In genomic region chr8:3219921-3220411, GRCm38 (mm10) we compare ENCODE assay signal across 8 mouse cellular contexts. TPM values are rescaled to one million over a fixed set of nuclear protein-coding genes. Genes with fewer than 3 reads are reported as not detected.
DNase-seq lines count a peak whose midpoint lies in the region; ATAC-seq and TF ChIP-seq lines count a peak whose summit lies in the region.

No protein-coding gene starts in this region.

- H3K4me3 ChIP-seq in heart, embryonic 15.5 days: no peak overlapping the region
- no peak overlapping the region for H3K4me3 ChIP-seq in heart, embryonic 12.5 days
- H3K4me3 ChIP-seq in limb, embryonic 14.5 days (replicated peaks; ENCODE audit: low read length): no peak overlapping the region
- no peak overlapping the region for H3K4me3 ChIP-seq in stomach, embryonic 16.5 days (replicated peaks; ENCODE audit: low read length)

- 83% methylated on average over 12 of the region's 12 CpGs for WGBS in heart, embryonic 15.5 days
- WGBS in heart, embryonic 12.5 days: 89% methylated on average over 12 of the region's 12 CpGs
- 82% methylated on average over 12 of the region's 12 CpGs for WGBS in limb, embryonic 14.5 days
- WGBS in stomach, embryonic 16.5 days: 64% methylated on average over 12 of the region's 12 CpGs

- H3K4me2 ChIP-seq in heart, embryonic 15.5 days: peak overlapping the region; percentile 69; the same call in 1 of the 2 replicates
- no peak overlapping the region for H3K4me2 ChIP-seq in heart, embryonic 12.5 days
- peak overlapping the region; percentile 81; the same call in 1 of the 2 replicates for H3K4me2 ChIP-seq in limb, embryonic 14.5 days (replicated peaks; ENCODE audit: low read depth, low read length, severe bottlenecking)
- peak overlapping the region; percentile 76 for H3K4me2 ChIP-seq in stomach, embryonic 16.5 days (ENCODE audit: low read depth, low read length)

- H3K27ac ChIP-seq in heart, embryonic 15.5 days: peak overlapping the region; percentile 93
- H3K27ac ChIP-seq in heart, embryonic 12.5 days (ENCODE audit: poor library complexity, severe bottlenecking): no peak overlapping the region
- no peak overlapping the region for H3K27ac ChIP-seq in limb, embryonic 14.5 days (replicated peaks; ENCODE audit: low read depth, low read length)
- peak overlapping the region; percentile 85 for H3K27ac ChIP-seq in stomach, embryonic 16.5 days (ENCODE audit: low read length)

- H3K9ac ChIP-seq in heart, embryonic 15.5 days: no peak overlapping the region
- no peak overlapping the region for H3K9ac ChIP-seq in heart, embryonic 12.5 days
- H3K9ac ChIP-seq in limb, embryonic 14.5 days (ENCODE audit: low read depth, low read length, severe bottlenecking): no peak overlapping the region
- peak overlapping the region; percentile 21; the same call in 1 of the 2 replicates for H3K9ac ChIP-seq in stomach, embryonic 16.5 days (ENCODE audit: low read length)

- H3K36me3 ChIP-seq in heart, embryonic 15.5 days: no peaks in the 10 kb centered on the region
- H3K36me3 ChIP-seq in heart, embryonic 12.5 days: no peaks in the 10 kb centered on the region
- H3K36me3 ChIP-seq in limb, embryonic 14.5 days (ENCODE audit: control insufficient read depth, insufficient read depth, low read length): no peaks in the 10 kb centered on the region
- H3K36me3 ChIP-seq in stomach, embryonic 16.5 days (ENCODE audit: control insufficient read depth, insufficient read depth, low read length): no peaks in the 10 kb centered on the region

- no peaks in the 10 kb centered on the region for H3K27me3 ChIP-seq in heart, embryonic 15.5 days
- H3K27me3 ChIP-seq in heart, embryonic 12.5 days (replicated peaks): no peaks in the 10 kb centered on the region
- H3K27me3 ChIP-seq in limb, embryonic 14.5 days (ENCODE audit: control insufficient read depth, insufficient read depth, low read length): no peaks in the 10 kb centered on the region
- no peaks in the 10 kb centered on the region for H3K27me3 ChIP-seq in stomach, embryonic 16.5 days (ENCODE audit: control insufficient read depth, insufficient read depth, low read length)

- H3K9me3 ChIP-seq in heart, embryonic 15.5 days (replicated peaks): no peaks in the 10 kb centered on the region
- H3K9me3 ChIP-seq in heart, embryonic 12.5 days (replicated peaks): no peaks in the 10 kb centered on the region
- no peaks in the 10 kb centered on the region for H3K9me3 ChIP-seq in limb, embryonic 14.5 days (ENCODE audit: control insufficient read depth, low read length)
- H3K9me3 ChIP-seq in stomach, embryonic 16.5 days (replicated peaks; ENCODE audit: control insufficient read depth, low read length): no peaks in the 10 kb centered on the region

- peaks cover 58% of the 10 kb centered on the region for H3K4me1 ChIP-seq in heart, embryonic 15.5 days (replicated peaks)
- peaks cover 46% of the 10 kb centered on the region for H3K4me1 ChIP-seq in heart, embryonic 12.5 days (replicated peaks)
- peaks cover 12% of the 10 kb centered on the region; the same call in 1 of the 2 replicates for H3K4me1 ChIP-seq in limb, embryonic 14.5 days (ENCODE audit: control insufficient read depth, insufficient read depth, low read length)
- peaks cover 31% of the 10 kb centered on the region for H3K4me1 ChIP-seq in stomach, embryonic 16.5 days (ENCODE audit: control insufficient read depth, insufficient read depth, low read length)

- no peak for ATAC-seq in heart, embryonic 15.5 days (replicated peaks; ENCODE audit: insufficient number of reproducible peaks, insufficient read depth, low FRiP score, low read depth)
- ATAC-seq in heart, embryonic 12.5 days (ENCODE audit: insufficient number of reproducible peaks, low FRiP score): no peak
- no peak for ATAC-seq in limb, embryonic 14.5 days (ENCODE audit: low FRiP score, low read depth)
- no peak for ATAC-seq in stomach, embryonic 16.5 days (ENCODE audit: insufficient read depth, low FRiP score)

- TF ChIP-seq POLR2A in limb, embryonic 14.5 days (IDR thresholded peaks at IDR 0.05; ENCODE audit: borderline replicate concordance, extremely low read depth, insufficient read depth, insufficient read length): no peak

- DNase-seq in thymus, postnatal 14 days: peak; percentile 14
- DNase-seq in thymus, postnatal 25 days: no peak
- no peak for DNase-seq in limb, embryonic 14.5 days (ENCODE audit: low spot score)
- no peak for DNase-seq in cerebellum, postnatal 25 days
- no peak for DNase-seq in right cerebral cortex, adult 18-20 months

RNA-seq across cellular contexts. Expression of gene Insr, which starts 59.5 kb away (rescaled TPM):
- 50.5 and 58.4 TPM in 2 replicates for polyA plus RNA-seq in heart, embryonic 15.5 days (2015; fragmentation: Nextera tagmentation; extraction: Ambion mirVana)
- polyA plus RNA-seq in heart, embryonic 12.5 days (2016; fragmentation: Nextera tagmentation; extraction: Ambion mirVana): 48.6 and 48.8 TPM in 2 replicates
- 12.2 and 13.3 TPM in 2 replicates for polyA plus RNA-seq in limb, embryonic 14.5 days (2012; rRNA removed)
- 32.7 and 37.6 TPM in 2 replicates for polyA plus RNA-seq in limb, embryonic 14.5 days (2014; fragmentation: Nextera tagmentation; extraction: Ambion mirVana)
- polyA plus RNA-seq in stomach, embryonic 16.5 days (2015; fragmentation: Nextera tagmentation; extraction: Ambion mirVana): 26.6 and 31.4 TPM in 2 replicates

Comparison
In these comparisons a context has a peak if more than half of its experiments do, and no peak if none do; other contexts are left out.
1. H3K27ac ChIP-seq: peak in heart, embryonic 15.5 days (single experiment) and stomach, embryonic 16.5 days (single experiment); none in heart, embryonic 12.5 days (single experiment) and limb, embryonic 14.5 days (single experiment).